Mouse (Mus musculus): ENCODE measurements around the gene Usp25.

DNA sequence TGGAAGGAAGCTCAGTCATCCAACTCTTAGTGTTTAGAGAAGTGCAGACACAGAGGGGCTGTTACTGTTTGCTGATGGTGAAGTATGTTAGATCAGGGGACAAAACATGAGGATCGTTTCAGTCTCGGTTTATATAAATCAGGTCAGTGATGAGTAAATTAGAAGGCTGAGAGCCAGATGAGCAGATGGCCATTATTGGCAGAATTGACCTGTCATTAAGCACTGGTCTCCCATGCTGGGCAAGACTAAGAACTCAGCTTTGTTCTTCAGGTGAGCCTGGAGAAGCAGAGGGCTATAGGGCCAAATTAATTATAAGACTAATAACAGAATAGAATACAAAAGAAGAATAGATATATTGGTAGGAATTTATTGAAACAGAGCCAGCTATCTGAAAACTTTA, 140.3 kb downstream of the Usp25 start:
- TF ChIP-seq CTCF (IDR thresholded peaks at IDR 0.05; ENCODE audit: control insufficient read depth, insufficient read depth, insufficient replicate concordance, low read depth, low read length) (no peak), POLR2A (IDR thresholded peaks at IDR 0.05; ENCODE audit: control insufficient read depth, low read depth, low read length) (no peak)
